Mouse (Mus musculus) adrenal gland, adult (tissue): ENCODE data around the gene Prc1.

Experiments used
- DNase-seq, 2 experiments: peaks; one replicate each; pipeline ENCODE4 v3.0.0; 2022 to 2023; ENCODE audit warnings: low spot score in 1 of 2; ENCODE audit not compliant: inconsistent age in 2 of 2

Prc1 gene

DNA sequence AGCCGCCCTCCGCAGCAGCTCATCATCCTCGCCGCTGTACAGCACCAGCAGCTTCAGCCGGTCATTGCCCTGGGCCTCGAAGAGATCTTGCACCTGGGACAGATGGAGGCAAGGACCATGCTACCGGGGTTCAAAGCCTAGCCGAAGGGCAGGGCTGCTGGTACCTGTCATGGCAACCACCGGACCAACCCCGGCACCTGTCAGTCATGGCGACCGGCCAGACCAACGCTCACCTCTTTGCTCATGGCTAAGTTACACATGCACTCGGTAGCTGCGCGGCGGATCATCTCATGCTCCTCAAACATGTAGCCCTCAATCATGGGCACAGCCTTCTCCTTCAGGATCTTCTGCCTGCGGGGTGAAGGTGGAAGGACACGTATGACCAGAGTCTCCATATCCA is 31.8 kb downstream of the Prc1 start:
- peak; percentile 36 for DNase-seq

DNA sequence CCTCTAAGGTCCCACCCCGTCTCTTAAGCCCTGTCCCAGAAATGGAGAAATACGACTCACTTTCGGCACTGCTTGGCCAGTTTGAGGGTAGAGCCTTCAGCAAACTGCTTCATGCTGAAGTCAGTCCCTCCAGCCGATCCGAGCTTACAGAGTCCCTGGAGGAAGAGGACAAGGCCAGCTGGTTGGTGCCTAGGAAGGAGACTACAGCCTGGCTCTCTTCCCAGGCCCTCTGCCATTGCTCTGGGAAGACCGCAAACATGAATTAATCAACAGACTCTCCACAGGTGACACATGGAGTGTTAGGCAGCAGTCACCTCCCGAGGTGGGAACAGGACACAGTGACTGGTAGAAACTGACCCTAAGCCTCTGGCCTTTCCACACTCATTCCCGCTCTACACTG is 36.0 kb downstream of the Prc1 start:
- peak in 1 of 2 experiments; percentile 55 for DNase-seq

DNA sequence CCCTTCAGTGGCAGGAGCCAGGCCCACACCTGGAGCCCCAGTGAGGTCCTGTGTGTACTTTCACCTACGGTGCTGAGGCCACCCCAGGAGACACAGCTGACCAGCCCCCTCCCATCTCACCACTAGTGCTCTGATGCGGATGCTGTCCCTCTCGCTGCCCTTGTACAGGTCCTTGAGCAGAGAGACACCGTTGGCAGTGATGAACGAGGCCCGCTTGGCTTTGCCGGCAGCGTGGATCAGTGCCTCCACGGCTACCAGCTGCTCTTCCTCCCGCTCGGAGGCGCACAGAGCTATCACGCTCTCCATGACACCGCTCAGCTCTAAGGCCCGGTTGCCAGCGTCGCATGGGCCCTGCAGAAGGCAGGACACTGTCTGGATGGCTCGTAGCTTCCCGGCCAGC is 37.2 kb downstream of the Prc1 start:
- DNase-seq = peak; percentile 56 to 76

DNA sequence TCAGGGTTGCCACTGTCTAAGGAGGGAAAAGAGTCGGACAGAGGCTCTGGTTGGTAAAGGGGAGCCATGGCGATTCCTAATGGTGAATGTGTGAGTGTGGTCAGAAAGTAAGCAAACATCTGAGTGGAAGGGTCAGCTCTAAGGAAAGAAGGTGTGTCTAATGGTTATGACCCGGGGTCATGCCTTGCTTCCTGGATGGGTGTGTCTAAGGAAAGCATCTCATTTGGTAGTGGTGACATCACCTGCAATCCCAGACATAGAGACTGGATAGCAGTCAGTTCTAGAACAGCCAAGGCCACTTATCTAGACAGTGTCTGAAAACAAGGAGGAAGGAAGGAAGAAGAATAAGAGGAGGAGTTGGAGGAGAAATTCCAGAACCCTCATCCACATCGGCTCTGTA is 40.6 kb downstream of the Prc1 start:
- DNase-seq = no peak

DNA sequence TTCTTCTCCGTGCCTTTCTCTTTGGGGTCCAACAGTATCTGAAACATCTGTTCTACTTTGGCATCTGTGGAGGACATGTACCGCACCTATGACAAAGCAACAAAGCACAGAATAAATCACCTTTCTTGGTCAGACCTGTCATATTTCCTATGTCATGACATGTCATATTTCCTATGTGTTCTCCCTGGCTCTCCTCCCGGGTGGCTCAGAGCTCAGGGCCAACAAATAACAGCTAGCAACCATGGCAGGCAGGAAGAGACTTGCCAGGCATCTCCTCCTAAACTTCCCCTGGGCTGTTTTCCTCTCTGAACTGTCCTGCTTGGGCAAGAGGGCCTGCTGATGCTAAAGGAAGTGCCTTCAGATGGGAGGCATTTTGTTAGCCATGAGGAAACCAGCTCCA is 42.7 kb downstream of the Prc1 start:
- no peak for DNase-seq

DNA sequence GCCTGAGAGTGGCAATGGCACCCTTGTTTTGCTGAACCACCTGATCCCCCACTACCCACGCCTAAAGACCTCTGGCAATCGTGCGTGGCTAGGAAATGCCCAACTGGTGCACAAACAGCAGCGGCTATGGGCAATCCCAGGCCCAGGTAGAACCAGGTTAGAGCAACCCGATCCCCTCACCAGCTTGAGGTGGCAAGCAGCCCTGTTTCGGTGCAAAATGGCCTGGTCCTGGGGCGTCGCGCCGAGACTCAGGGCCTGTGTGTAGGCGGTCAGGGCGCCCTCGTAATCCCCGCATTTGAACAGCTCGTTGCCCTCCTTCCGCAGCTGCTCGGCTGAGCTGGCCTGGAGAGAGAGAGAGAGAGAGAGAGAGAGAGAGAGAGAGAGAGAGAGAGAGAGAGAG is 45.1 kb downstream of the Prc1 start:
- DNase-seq = peak; percentile 51 to 78

DNA sequence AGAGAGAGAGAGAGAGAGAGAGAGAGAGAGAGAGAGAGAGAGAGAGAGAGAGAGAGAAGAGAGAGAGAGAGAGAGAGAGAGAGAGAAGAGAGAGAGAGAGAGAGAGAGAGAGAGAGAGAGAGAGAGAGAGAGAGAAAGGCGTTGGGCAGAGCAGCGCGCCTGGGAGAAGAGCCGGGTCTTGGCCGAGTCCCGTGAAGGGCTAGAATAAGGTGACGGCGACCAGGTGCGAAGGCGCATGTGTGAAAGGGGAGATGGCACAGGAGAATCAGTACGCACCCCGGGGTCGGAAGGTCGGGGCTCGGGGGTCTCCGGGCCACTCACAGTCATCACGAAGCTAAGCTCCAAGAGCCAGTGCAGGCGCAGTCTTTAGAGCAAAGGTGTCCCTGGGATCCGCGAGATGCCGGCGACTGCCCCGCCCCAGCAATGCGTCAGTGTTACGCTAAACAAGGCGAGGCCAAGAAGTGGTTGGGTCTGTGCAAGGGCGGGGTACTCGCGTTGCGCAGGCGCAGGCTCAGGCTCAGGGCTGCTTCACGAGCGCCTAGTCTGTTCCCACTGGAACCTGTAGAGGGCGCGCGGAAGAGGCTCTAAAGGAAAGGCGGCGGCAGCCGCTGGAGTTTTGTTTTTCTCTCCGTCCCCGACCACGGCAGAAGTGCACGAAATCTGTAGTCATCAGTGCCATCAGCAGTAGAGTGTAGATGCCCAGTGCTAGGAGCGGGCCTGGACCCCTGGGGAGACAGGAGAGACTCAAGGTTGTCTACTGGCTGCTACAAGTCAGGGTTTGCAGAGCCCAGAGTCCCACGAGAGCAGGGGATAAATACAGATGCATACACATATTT is 45.8 kb downstream of the Prc1 start:
- DNase-seq = peak; percentile 98 to 99

DNA sequence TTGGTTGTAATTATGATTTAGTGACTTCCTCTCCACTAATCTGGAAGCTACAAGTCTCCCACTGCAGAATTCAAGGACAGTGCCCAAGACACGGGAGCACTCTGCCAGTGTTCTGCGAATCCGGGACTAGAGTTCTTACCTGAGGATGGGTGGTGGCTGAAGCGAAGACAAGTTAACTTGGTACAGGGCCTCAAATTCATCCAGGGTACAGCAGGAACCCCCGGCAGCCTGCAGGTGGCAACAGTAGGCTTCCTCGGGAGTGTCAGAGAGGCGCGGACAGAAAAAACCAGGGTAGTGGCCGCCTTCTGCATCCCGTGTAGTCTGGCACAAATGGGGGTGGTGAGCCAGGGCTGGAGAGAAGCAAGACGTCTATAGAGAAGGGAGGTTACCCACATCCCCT is 46.5 kb downstream of the Prc1 start, which contains the start of gene Unc45a:
Gene Unc45a (minus strand): TSS at position 213 of the 400 bp plus-strand sequence.
- peak; percentile 80 to 91 for DNase-seq

DNA sequence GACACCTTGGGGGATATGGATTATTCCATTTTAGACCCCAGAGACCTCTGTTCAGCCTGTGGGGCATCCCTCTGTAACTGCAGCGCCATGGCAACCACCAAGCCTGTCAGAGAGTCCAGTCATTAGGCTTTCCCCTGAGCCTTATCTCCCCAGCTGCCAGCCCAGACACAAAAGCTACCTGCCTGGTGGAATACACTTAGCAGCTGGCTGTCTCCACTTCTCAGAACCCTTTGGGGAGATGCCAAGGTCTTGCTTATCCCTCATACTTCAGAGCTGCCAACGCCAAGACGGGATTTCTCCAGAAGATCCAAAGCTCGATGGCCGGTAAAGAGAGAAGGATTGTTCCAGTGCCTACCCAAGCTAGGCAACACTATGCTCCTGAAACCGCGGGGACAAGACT is 47.5 kb downstream of the Prc1 start:
- DNase-seq = peak in 1 of 2 experiments; percentile 54

DNA sequence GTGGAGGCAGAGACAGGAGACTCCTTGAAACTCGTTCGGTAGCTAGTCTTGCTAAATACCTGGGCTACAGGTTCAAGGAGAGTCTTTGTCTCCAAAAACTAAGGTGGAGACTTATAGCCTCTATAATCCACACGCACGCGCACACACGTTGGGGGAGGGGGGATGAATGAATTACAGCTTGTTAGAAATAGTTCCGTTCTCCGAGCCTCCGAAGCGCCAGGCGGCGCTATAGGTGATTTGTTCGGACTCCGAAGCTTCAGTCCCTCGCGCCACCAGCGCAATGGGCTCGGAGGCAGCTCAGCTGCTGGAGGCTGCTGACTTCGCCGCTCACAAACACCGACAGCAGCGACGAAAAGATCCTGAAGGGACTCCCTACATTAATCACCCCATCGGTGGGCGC is 48.6 kb downstream of the Prc1 start, which contains the start of gene Hddc3:
Gene Hddc3 (plus strand): TSS at position 247 of the 400 bp plus-strand sequence.
- DNase-seq = peak; percentile 89 to 97

DNA sequence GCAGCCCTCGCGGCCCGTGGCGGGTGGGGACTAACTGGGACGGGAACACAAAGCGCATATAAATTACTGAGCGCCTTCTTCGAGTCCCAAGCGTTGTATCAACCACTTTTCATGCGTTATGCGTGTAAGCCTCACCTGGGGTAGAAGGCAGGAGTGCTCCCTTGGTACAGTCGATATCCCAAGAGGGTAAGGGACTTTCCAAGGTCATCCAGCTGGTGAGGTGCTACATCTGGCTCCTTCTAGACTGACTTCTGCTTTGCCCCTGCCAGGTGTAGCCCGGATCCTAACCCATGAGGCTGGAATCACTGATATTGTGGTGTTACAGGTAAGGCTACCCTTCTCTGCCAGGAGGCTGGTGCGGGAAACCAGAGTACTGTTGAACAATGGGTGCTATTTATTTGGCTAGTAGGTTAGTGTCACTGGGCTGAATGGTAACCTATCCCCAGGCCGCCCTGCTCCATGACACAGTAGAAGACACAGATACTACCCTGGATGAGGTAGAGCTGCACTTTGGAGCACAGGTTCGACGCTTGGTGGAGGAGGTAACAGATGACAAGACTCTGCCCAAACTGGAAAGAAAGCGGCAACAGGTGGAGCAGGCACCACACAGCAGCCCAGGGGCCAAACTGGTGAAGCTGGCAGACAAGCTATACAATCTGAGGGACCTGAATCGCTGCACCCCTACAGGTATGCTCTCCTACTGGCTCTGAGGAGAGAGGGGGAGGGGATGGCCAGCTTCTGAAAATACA is 49.2 kb downstream of the Prc1 start:
- DNase-seq = no peak

DNA sequence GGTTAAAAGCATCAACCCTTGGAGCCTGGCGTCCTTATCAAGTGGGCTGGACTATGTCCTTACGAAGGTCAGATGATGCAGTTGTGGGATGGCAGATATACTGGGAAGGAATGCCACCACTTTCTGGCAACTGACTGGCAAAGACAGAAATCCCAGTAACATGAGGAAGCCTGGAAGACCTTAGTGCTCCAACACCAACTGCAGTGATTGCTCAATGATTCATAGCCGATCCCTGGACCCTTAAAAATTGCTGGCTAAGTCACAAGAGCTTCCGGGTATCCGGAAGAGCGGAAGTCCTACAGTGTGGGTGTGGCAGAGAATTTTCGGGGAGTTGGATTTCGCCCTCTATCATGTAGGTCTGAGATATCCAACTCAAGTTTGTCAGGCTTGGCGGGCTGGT is 51.9 kb downstream of the Prc1 start:
- no peak for DNase-seq

DNA sequence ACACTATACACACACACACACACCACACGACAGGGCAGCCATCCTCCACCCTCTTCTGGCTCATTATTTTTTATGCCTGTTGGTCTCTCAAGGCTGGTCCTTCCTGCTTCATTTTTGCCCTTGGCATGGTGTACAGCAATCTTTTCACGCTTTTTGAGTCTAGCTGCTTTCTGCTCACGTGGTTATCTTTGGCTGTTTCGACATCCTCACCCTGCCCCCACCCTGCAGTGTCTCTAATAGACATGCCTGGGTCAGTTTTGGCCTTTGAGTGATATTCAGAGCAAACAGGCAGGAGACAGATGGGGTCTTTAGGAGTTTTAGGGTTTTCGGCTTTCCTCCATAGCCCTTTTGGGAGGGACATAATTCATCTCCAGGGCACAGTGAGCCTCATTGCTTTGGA is 52.6 kb downstream of the Prc1 start:
- DNase-seq = peak in 1 of 2 experiments; percentile 57

DNA sequence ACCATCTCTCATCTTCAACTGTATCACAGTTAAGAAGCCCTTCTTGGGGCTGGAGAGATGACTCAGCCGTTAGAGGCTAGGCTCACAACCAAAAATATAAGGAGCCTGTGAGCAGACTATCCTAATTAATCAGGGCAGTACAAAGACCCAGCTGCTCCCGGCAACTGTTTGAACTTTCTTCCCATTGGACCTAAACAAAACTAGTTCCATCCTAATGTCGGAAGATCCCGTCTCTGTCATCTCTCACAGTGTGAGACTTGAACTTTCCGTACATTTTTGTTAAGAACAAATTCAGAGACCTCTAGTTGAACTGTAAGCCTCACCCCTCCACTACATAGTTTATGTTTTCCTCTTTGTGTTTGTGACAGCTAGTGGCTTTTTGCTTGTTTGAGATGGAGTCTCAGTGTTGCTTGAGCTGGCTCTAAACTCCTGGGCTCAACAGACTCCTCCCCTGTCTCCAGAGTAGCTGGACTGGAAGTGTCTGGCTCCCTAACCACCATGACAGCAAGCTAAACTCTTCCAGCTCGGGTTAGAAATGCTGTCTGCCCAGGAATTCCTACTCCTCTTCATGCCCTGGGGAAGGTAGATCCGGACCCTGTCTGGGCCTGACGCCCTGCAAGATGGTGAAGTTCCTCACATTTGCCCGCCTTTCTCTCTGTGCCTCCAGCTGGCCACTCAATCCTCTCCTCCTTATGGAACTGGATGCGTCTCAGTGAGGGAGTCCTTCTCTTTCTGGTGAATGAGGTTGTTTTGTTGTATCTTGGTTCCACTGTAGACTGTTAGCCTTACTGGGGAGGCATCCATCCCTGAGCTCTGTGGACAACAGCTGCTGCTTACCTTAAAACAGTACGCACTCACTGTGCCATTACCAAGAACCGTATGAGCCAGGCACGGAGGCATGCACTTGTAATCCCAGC is 53.7 kb downstream of the Prc1 start:
- DNase-seq = no peak

DNA sequence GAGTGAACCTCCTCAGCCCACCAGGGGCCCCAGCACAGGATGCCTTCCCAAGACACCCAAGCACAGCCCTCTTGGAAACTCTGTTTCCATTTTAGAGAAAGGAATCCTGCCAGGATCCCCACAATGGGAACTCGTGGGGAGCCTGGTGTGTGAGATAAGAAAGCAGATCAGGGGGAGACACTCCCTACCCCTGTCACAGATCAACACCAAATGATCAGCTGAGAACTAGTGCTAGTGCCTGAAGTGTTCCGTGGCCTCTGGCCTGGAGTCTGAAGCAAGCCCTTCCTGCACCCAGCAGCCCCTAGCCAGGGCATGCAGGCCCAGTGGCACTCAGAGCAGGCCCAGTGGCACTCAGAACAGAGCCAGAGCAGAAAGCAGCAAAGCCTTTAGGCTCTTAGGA is 56.6 kb downstream of the Prc1 start:
- no peak for DNase-seq

DNA sequence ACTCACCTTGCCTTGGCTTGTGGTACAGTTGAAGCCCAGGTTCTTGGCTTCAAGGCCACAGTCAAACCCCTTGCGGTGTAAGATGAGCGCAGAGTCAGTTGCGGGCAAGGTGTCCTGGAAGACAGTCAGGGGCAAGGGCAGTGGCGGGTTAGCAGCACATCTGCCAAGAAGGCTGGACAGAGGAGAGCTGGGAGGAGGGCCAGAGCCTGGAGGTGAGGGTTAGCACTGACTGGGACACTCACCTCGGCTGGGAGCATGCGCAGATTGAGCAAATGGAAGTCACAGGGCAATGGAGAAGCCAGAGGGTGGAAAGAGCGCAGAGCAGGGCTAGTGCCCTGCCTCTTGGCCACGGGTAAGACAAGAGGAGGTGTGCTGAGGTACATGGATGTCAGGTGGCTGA is 58.7 kb downstream of the Prc1 start:
- DNase-seq = no peak

DNA sequence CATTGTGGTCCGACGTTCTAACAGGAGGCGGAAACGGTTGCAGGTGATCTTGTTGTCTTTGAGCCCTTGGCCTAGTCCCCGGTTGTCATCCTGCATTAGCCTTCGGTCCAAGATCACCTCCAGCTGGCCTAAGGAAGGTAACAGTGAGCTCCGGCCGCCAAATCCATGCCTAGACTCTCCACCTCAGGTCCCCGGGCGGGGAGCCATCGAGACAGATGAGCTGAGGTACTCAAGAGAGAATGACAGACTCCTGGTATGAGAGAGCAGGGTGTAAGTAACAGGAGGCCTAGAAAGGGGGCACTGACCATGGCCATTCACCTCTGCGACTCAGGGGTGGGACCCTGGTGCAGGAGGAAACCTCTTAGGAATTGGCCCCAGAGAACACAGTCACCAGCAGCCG is 62.1 kb downstream of the Prc1 start:
- DNase-seq = no peak

DNA sequence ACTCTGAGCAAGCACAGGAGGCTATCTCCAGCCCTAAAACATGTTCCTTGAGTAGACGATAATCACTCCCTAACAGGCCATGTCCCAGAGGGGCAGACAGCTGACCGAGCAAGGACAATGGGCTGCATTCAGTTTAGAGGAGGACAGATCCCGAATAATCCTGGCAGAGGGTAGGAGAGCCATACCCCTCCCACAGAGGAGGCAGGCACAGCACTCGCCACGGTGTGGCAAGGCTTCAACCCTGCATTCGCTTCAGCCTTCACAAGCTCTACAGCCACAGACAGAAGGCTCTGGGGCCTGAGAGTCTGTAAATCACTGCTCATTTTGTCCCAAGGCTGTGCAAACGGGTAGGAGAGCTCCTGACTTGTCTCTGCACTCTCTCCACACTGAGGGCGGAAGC is 62.9 kb downstream of the Prc1 start:
- DNase-seq = peak; percentile 50 to 84

DNA sequence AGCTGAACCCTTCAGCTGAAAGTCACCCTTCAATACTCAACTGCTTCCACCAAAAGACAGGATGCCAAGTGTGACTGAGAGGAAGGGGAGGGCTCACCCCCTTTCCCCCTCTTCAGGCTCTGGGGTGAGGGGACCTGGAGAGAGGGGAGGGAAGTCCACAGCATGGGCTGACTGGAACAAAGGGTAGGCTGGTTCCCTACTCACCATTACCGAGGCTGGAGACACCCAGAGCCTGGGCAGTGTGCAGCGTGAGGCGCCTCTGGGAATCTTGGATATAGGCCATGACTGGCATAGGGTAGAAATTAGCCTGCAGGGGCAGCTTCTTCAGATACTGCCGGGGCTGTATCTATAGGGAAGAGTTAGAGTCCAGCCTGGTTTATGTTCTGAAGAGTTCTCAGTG is 63.8 kb downstream of the Prc1 start:
- peak in 1 of 2 experiments; percentile 59 for DNase-seq

DNA sequence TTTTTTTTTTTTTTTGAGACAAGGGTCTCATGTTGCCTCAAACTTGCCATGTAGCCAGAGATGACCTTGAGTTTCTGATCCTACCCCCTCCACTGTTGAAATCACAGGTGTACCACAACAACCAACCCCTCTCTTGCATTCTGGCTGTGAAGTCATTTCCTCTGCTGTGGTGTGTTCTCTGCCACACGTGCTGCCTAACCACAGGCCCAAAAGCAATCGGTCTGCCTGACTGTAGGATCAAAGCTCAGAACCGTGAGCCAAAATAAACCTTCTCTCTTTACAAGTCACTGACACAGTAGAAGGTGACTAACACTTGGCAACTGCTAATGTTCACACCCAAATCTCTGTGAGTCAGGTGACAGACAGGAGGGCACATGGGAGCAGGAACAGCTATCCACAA is 66.2 kb downstream of the Prc1 start:
- no peak for DNase-seq

DNA sequence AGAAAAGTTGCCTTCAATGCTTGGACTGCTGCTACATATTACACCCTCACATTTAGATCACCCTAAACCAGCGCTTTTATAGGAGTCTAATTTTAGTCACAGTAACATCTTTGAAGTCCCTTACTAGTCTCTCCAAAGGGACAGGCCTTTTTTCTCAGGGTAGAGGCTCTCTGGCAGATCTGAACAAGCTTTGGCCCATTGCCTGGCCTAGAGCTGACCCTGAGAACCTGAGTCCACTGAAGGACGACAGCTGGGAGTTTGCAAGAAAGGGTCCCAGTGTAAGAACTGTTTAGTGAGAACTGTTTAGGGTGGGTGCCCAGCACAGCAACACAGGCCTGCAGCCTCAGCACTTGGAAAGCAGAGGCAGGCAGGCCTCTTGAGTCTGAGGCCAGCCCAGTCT is 71.5 kb downstream of the Prc1 start:
- peak; percentile 82 to 90 for DNase-seq
